Mouse (Mus musculus): ENCODE measurements at regions not wholly inside any gene's neighbourhood (a gene's known extent, or its start where the extent isn't known, plus 50 kb on each side); places are given as distances from the start of the nearest gene placed in this dataset.

DNA sequence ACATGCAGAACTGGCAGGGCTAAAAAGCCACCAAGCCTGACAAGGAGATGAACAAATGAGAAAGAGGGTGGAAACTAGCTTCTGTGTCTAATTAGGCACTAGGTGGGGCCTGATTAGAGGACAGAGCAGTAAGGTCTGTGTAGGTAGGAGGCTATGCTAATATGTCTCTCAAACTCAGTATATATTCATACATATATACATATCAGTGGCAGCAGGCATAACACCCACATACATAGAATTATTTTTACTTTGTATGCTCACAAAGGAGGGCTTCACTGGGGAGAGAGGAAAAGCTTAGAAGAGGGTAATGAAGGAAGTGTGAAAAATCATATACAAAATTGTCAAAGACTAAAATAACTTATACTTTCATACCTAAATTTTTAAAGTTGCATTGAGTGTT is 457.1 kb downstream of the Phf3 start:
- TF ChIP-seq USF2 (IDR thresholded peaks at IDR 0.05; ENCODE audit: borderline replicate concordance in 1 of 2, insufficient read depth in 1 of 2, low read depth in 1 of 2, low read length in 2 of 2) (no peak), UBTF (IDR thresholded peaks at IDR 0.05; ENCODE audit: borderline replicate concordance, insufficient read depth, low read depth, low read length) (no peak), POLR2A (IDR thresholded peaks at IDR 0.05; ENCODE audit: control insufficient read depth in 1 of 2, insufficient read depth in 1 of 2, low read depth in 1 of 2, low read length in 2 of 2, poor library complexity in 1 of 2) (no peak), CHD2 (IDR thresholded peaks at IDR 0.05; ENCODE audit: low read length) (no peak), CTCF (IDR thresholded peaks at IDR 0.05 in 2 of 3, conservative IDR thresholded peaks at IDR 0.05 in 1 of 3; ENCODE audit: control insufficient read depth in 1 of 3, insufficient read depth in 1 of 3, low read depth in 2 of 3, low read length in 3 of 3, poor library complexity in 1 of 3, severe bottlenecking in 1 of 3) (no peak), ZC3H11A (IDR thresholded peaks at IDR 0.05; ENCODE audit: low read depth, low read length) (no peak), ZMIZ1 (IDR thresholded peaks at IDR 0.05; ENCODE audit: low read depth, low read length) (no peak), ZKSCAN1 (IDR thresholded peaks at IDR 0.05; ENCODE audit: low read depth, low read length) (no peak)
